Mouse (Mus musculus): Measurements from ENCODE around the gene Ccl9.

DNA sequence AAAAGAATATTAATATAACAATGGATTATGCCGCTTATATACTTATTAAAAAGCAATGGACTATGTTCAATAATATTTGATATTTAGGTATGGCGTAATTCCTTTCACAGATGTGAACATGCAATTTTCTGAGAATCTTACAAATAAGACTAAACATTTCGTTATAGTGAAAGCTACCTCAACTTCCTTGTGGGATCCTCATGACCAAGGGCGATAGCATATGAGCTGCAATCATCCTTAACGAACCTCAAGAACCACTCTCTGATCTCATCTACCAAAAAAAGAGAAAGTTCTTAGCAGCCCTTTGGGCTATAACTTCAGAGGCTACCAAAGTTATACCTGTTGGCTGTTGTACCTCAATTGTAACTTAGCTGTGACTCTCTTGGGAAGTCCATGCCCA lies 15.0 kb upstream of the Ccl9 start:
- TF ChIP-seq CTCF (IDR thresholded peaks at IDR 0.05; ENCODE audit: borderline replicate concordance, control insufficient read depth, extremely low read depth, insufficient read depth, low read length, poor library complexity) (no peak), POLR2A (IDR thresholded peaks at IDR 0.05; ENCODE audit: control insufficient read depth, extremely low read depth, insufficient read depth, low read length, poor library complexity) (no peak)
